8 mouse cellular contexts compared by ENCODE assay signal in the genomic region with DNA sequence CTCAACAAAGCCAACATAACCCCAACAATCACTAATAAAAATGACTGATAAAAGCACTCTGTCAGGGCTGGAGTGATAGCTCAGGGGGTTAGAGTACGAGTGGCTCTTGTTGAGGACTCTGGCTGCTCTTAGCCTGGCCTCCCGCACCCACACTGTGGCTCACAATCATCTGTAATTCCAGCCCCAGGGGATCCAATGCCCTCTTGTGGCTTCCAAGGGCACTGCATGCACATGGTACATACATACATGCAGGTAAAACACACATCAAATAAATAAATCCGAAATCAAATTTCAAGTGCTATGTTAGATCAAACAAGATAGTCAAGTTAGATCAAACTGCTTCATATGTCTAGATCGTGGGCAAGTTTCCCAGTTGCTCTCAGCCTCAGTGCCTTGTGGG. TPM values are rescaled to one million over a fixed set of nuclear protein-coding genes. Genes with fewer than 3 reads are reported as not detected.
DNase-seq lines count a peak whose midpoint lies in the region; ATAC-seq lines count a peak whose summit lies in the region.

No protein-coding gene starts in this region.

- DNase-seq in CD4-positive, CD25-positive, alpha-beta regulatory T cell, adult 2 months (ENCODE audit: low read depth, low spot score) = peak; percentile 59
- DNase-seq in left cerebral cortex, postnatal 14 days (ENCODE audit: low spot score in 2 of 2) = peak; percentile 27 to 48
- DNase-seq in left cerebral cortex, adult 9 months (ENCODE audit: low spot score in 2 of 2) = no peak
- DNase-seq in embryo, embryonic 10.5 days (ENCODE audit: low spot score) = peak; percentile 42
- DNase-seq in right cerebral cortex, adult 2 months (ENCODE audit: low spot score in 2 of 2) = no peak
- DNase-seq in MN1 (ENCODE audit: low spot score) = no peak

- ATAC-seq in CD4-positive, CD25-positive, alpha-beta regulatory T cell, adult 4 months = no peak
- ATAC-seq in megakaryocyte-erythroid progenitor cell, adult 5-6 weeks (replicated peaks; ENCODE audit: low FRiP score, low TSS enrichment, poor library complexity, severe bottlenecking) = peak; percentile 63; the same call in 1 of the 2 replicates

- intact Hi-C loops in left cerebral cortex, postnatal 14 days (cut with DNase I) = loop anchor here (10.0 kb wide), 1 partner anchor 283 kb away; a partner anchor contains a TSS

RNA-seq across cellular contexts. Expression of a gene that starts 1.7 kb away (rescaled TPM):
- 1 to 10 TPM in 1 of 2 experiments, under 1 TPM in 1; 0.38 to 1.7 TPM for polyA plus RNA-seq in CD4-positive, CD25-positive, alpha-beta regulatory T cell, adult 4 months (2017; shearing (Covaris generic))
- 10 to 100 TPM; 46.5 to 47.2 TPM for total RNA-seq in left cerebral cortex, postnatal 14 days (2021)
- 1.5 and 2.5 TPM in 2 replicates for total RNA-seq in megakaryocyte-erythroid progenitor cell, adult 5-6 weeks (2014; fragmentation: Nextera tagmentation)
- total RNA-seq in megakaryocyte-erythroid progenitor cell, adult 5-6 weeks (2017) = 0.65 TPM in 1 of 2 replicates, not detected in the other

RNA-seq across cellular contexts. Expression of a gene that starts 20.0 kb away (rescaled TPM):
- polyA plus RNA-seq in CD4-positive, CD25-positive, alpha-beta regulatory T cell, adult 4 months (2017; shearing (Covaris generic)) = 10 to 100 TPM; 39.4 to 67.8 TPM
- 10 to 100 TPM; 56.2 to 60.4 TPM for total RNA-seq in left cerebral cortex, postnatal 14 days (2021)
- 53.8 and 62.2 TPM in 2 replicates for total RNA-seq in megakaryocyte-erythroid progenitor cell, adult 5-6 weeks (2014; fragmentation: Nextera tagmentation)
- total RNA-seq in megakaryocyte-erythroid progenitor cell, adult 5-6 weeks (2017) = 40.7 and 51.4 TPM in 2 replicates

RNA-seq across cellular contexts. Expression of a gene that starts 29.6 kb away (rescaled TPM):
- polyA plus RNA-seq in CD4-positive, CD25-positive, alpha-beta regulatory T cell, adult 4 months (2017; shearing (Covaris generic)) = 1 to 10 TPM; 3.7 to 6.2 TPM
- 10 to 100 TPM; 27.7 to 29.0 TPM for total RNA-seq in left cerebral cortex, postnatal 14 days (2021)
- 16.5 and 20.3 TPM in 2 replicates for total RNA-seq in megakaryocyte-erythroid progenitor cell, adult 5-6 weeks (2014; fragmentation: Nextera tagmentation)
- total RNA-seq in megakaryocyte-erythroid progenitor cell, adult 5-6 weeks (2017) = 8.8 and 13.2 TPM in 2 replicates

RNA-seq across cellular contexts. Expression of a gene that starts 30.4 kb away (rescaled TPM):
- polyA plus RNA-seq in CD4-positive, CD25-positive, alpha-beta regulatory T cell, adult 4 months (2017; shearing (Covaris generic)) = not detected
- total RNA-seq in left cerebral cortex, postnatal 14 days (2021) = 1 to 10 TPM; 2.8 to 3.0 TPM
- total RNA-seq in megakaryocyte-erythroid progenitor cell, adult 5-6 weeks (2014; fragmentation: Nextera tagmentation) = 2.2 and 4.0 TPM in 2 replicates
- total RNA-seq in megakaryocyte-erythroid progenitor cell, adult 5-6 weeks (2017) = 1.0 TPM in 1 of 2 replicates, not detected in the other

RNA-seq across cellular contexts. Expression of a gene that starts 34.8 kb away (rescaled TPM):
- polyA plus RNA-seq in CD4-positive, CD25-positive, alpha-beta regulatory T cell, adult 4 months (2017; shearing (Covaris generic)) = under 1 TPM in 1 of 2 experiments, not detected in 1; 0.33 TPM
- total RNA-seq in left cerebral cortex, postnatal 14 days (2021) = 10 to 100 TPM; 15.9 to 17.2 TPM
- total RNA-seq in megakaryocyte-erythroid progenitor cell, adult 5-6 weeks (2014; fragmentation: Nextera tagmentation) = 1.1 TPM in 1 of 2 replicates, not detected in the other
- not detected in 2 replicates for total RNA-seq in megakaryocyte-erythroid progenitor cell, adult 5-6 weeks (2017)

Comparison
In these comparisons a context has a peak if more than half of its experiments do, and no peak if none do; other contexts are left out.
1. DNase-seq: peak in CD4-positive, CD25-positive, alpha-beta regulatory T cell, adult 2 months (single experiment), left cerebral cortex, postnatal 14 days (2 of 2) and embryo, embryonic 10.5 days (single experiment); none in left cerebral cortex, adult 9 months (0 of 2), right cerebral cortex, adult 2 months (0 of 2) and MN1 (single experiment).
2. RNA of a gene that starts 1.7 kb away (total RNA-seq): 46.5 to 47.2 TPM in left cerebral cortex, postnatal 14 days; 0.65 to 2.5 TPM in megakaryocyte-erythroid progenitor cell, adult 5-6 weeks; every median in the first group is over 10 times any median in the second.